Mouse (Mus musculus): Measurements from ENCODE around the gene Nhlrc3. TPM values are rescaled to one million over a fixed set of nuclear protein-coding genes. Genes with fewer than 3 reads are reported as not detected.

Gene Nhlrc3
- 19.3 and 23.0 TPM in 2 replicates for polyA plus RNA-seq (2015; fragmentation: Nextera tagmentation; extraction: Ambion mirVana)

DNA sequence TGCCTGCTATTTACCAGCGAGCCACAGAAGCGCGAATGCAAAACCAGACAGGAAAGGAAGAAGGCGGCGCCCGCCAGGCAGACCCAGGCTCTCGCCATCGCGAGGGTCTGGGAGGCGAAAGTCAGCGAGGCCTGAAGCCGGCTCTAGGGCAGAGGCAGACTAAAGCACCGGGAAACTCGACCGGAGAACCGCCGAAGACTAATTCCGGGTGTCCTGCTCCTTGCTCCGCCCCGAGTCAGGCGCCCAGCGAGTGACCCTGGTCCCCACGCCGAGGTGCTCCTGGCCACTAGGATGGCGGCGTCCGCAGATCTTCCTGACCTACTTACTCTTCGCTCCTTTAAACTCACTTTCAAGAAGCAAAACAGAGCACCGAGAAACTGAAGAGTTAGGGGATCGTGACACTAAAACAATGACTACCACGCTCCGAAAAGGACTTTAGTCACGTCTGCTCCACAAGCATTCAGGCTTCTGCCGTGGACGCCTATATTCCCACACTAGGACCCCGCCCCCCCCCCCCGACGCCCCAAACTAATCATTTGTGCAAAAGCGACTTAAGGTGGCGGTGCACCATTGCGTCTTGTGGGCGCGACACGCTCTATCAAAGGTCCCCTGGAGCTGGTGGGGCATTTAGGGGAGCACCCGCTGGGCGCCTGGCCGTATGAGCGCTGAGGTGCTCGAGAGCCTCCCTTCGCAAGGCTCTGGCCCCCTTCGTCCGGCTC is at the start of gene Nhlrc3, which contains the start of gene Proser1:
Gene Nhlrc3, minus strand, starts transcription at position 287 of the 719 bp plus-strand sequence.
Gene Proser1, plus strand, starts transcription at position 621 of the 719 bp plus-strand sequence.
- under 1% methylated on average over 52 of the region's 52 CpGs for WGBS
- Histone ChIP-seq H3K4me3 (ENCODE audit: low read length) (peak within 1 kb of the TSS; percentile 97), H3K27ac (ENCODE audit: low read length) (peak within 1 kb of the TSS; percentile 92), H3K4me2 (ENCODE audit: low read depth, low read length) (peak within 1 kb of the TSS; percentile 73), H3K4me1 (ENCODE audit: control insufficient read depth, insufficient read depth, low read length) (peaks cover 21% of the 10 kb centered on the region), H3K9me3 (ENCODE audit: control insufficient read depth, low read length) (no peaks in the 10 kb centered on the region), H3K9ac (ENCODE audit: low read depth, low read length) (peak within 1 kb of the TSS; percentile 94), H3K36me3 (ENCODE audit: control insufficient read depth, insufficient read depth, low read length) (no peaks in the 10 kb centered on the region), H3K27me3 (replicated peaks; ENCODE audit: control insufficient read depth, insufficient read depth, low read length) (no peaks in the 10 kb centered on the region)
- ATAC-seq, result peak; percentile 98

DNA sequence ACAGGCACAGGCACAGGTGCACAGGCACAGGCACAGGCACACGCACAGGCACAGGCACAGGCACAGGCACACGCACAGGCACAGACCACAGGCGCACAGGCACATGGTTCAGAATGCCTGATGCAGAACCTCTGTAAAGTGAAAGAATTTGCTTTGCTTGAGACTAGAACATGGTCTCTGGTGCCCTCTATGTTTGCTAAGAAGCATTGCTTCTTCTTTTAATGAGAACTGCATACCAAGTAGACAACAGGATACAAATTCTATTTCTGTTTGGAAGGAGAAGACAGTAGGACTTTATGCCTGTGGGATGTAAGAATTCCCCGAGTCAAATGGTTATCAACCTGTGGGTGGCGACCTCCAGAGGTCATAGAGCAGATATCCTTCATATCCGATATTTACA is 39.3 kb upstream of the Nhlrc3 start:
- no peaks in the 10 kb centered on the region for H3K36me3 ChIP-seq (ENCODE audit: control insufficient read depth, insufficient read depth, low read length)
- no peak overlapping the region for H3K4me3 ChIP-seq (ENCODE audit: low read length)
- H3K9ac ChIP-seq (ENCODE audit: low read depth, low read length), result no peak overlapping the region
- no peak overlapping the region for H3K4me2 ChIP-seq (ENCODE audit: low read depth, low read length)
- H3K27me3 ChIP-seq (replicated peaks; ENCODE audit: control insufficient read depth, insufficient read depth, low read length), result no peaks in the 10 kb centered on the region
- 54% methylated on average over 6 of the region's 6 CpGs for WGBS
- H3K9me3 ChIP-seq (ENCODE audit: control insufficient read depth, low read length), result no peaks in the 10 kb centered on the region
- no peaks in the 10 kb centered on the region for H3K4me1 ChIP-seq (ENCODE audit: control insufficient read depth, insufficient read depth, low read length)
- no peak for ATAC-seq
- no peak overlapping the region for H3K27ac ChIP-seq (ENCODE audit: low read length)

DNA sequence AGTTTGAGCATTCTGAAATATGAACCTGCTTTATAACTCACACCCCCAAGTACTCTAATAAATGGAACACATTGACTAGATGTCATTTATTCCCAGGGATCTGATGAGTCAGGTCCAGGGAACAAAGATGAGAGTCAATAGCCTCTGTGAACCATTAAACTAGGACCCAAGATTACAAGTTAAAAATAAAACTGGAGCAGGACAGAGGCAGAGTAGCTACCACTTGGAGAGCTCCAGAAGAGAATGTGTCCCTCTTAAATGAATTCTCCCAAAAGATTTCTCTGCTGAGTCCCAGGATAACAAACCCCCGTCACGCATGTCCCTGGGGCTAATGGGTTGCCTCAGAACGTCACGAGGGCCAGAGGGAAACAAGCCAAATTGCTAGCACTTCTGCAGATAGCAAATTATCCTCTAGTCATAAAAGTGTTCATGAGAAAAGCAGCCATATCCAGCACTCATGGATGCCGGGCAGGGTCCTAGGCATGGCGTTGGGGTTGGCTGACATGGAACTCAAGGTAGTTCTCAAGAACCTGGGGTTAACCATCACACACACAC is 35.3 kb upstream of the Nhlrc3 start:
- Histone ChIP-seq H3K4me3 (ENCODE audit: low read length) (no peak overlapping the region), H3K36me3 (ENCODE audit: control insufficient read depth, insufficient read depth, low read length) (no peaks in the 10 kb centered on the region), H3K27ac (ENCODE audit: low read length) (no peak overlapping the region), H3K4me1 (ENCODE audit: control insufficient read depth, insufficient read depth, low read length) (no peaks in the 10 kb centered on the region), H3K9me3 (ENCODE audit: control insufficient read depth, low read length) (no peaks in the 10 kb centered on the region), H3K9ac (ENCODE audit: low read depth, low read length) (no peak overlapping the region), H3K27me3 (replicated peaks; ENCODE audit: control insufficient read depth, insufficient read depth, low read length) (no peaks in the 10 kb centered on the region), H3K4me2 (ENCODE audit: low read depth, low read length) (no peak overlapping the region)
- 64% methylated on average over 6 of the region's 6 CpGs for WGBS
- peak; percentile 42; the same call in 1 of the 2 replicates for ATAC-seq

DNA sequence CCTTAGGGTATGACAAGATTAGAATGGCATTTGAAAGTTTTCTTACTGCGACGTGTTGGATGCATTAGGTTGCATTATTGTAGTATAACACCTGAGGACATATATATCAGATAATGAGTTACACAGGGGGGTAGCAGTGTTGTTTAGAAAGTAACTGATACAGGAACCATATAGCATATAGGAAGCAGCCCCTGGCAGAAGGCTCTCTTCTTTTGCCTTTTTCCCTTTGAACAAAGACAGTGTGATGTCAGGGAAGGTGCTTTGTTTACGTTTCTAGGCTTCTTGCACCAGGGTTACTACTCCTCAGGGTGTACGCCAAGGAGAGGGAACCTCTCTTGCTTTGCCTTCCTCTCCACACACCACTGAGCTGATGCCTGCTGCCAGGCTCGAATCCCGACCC is 25.2 kb upstream of the Nhlrc3 start, which contains the start of gene Stoml3:
Gene Stoml3, plus strand, starts transcription at position 301 of the 400 bp plus-strand sequence.
- no peak within 1 kb of the TSS for H3K4me2 ChIP-seq (ENCODE audit: low read depth, low read length)
- no peak within 1 kb of the TSS for H3K4me3 ChIP-seq (ENCODE audit: low read length)
- H3K9me3 ChIP-seq (ENCODE audit: control insufficient read depth, low read length), result no peaks in the 10 kb centered on the region
- no peak within 1 kb of the TSS for H3K27ac ChIP-seq (ENCODE audit: low read length)
- no peaks in the 10 kb centered on the region for H3K4me1 ChIP-seq (ENCODE audit: control insufficient read depth, insufficient read depth, low read length)
- 0 out of 2 replicates have a peak within 1 kb of the TSS, but pooled peaks have one; percentile 6 for H3K9ac ChIP-seq (ENCODE audit: low read depth, low read length)
- 72% methylated on average over 6 of the region's 6 CpGs for WGBS
- ATAC-seq, result no peak
- H3K27me3 ChIP-seq (replicated peaks; ENCODE audit: control insufficient read depth, insufficient read depth, low read length), result no peaks in the 10 kb centered on the region
- no peaks in the 10 kb centered on the region for H3K36me3 ChIP-seq (ENCODE audit: control insufficient read depth, insufficient read depth, low read length)

DNA sequence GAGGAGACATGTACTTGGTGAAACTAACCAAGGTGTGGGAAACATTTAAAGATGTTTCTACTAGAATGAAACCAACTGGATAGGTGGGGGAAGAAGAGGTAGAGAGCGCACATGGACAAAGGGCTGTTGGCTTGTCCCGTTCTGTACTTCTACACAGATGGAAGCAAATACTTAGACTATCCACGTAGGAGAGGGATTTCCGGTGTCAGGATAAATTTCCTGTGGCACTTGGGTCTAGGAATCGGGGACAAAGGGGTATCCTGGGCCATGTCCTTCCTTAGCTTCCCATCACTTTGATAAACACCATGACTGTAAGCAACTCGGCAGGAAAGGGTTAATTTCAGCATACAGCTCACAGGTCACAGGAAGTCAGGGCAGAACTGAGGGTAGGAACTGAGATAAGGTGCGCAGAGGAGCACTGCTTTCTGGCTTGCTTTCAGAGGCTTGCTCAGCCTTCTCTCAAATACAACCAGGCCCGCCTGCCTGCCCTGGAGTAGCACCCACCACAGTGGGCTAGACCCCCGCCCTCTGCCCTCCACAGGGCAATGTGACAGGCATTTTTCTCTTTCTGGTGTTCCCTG is 24.0 kb upstream of the Nhlrc3 start:
- no peak overlapping the region for H3K4me2 ChIP-seq (ENCODE audit: low read depth, low read length)
- 0 out of 2 replicates have a peak, but pooled peaks cover 1% of the 10 kb centered on the region for H3K36me3 ChIP-seq (ENCODE audit: control insufficient read depth, insufficient read depth, low read length)
- no peaks in the 10 kb centered on the region for H3K4me1 ChIP-seq (ENCODE audit: control insufficient read depth, insufficient read depth, low read length)
- H3K27ac ChIP-seq (ENCODE audit: low read length), result no peak overlapping the region
- 59% methylated on average over 9 of the region's 9 CpGs for WGBS
- H3K4me3 ChIP-seq (ENCODE audit: low read length), result no peak overlapping the region
- 0 out of 2 replicates have a peak overlapping the region, but pooled peaks have one; percentile 6 for H3K9ac ChIP-seq (ENCODE audit: low read depth, low read length)
- H3K9me3 ChIP-seq (ENCODE audit: control insufficient read depth, low read length), result no peaks in the 10 kb centered on the region
- no peak for ATAC-seq
- no peaks in the 10 kb centered on the region for H3K27me3 ChIP-seq (replicated peaks; ENCODE audit: control insufficient read depth, insufficient read depth, low read length)

DNA sequence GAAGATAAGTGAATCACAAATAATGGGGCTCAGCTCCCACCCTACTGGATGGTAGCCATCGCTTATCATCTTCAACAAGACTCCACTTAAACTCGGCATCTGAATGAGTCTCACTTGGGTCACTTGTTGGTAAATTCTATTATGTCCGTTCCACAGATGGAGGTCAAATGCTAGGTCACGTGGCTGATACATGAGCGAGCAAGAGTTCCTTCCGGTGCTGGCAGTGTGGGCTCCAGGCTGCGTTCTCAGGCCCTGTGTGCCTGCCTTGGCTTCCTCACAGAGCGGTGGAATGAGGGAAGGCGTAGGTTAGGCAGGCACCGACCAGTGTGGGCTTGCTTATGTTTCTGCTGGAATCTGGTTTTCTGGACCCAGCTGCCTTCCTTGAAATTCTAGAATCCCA is 23.4 kb upstream of the Nhlrc3 start:
- no peak overlapping the region for H3K4me2 ChIP-seq (ENCODE audit: low read depth, low read length)
- no peak for ATAC-seq
- H3K9me3 ChIP-seq (ENCODE audit: control insufficient read depth, low read length), result no peaks in the 10 kb centered on the region
- no peak overlapping the region for H3K27ac ChIP-seq (ENCODE audit: low read length)
- peaks cover 6% of the 10 kb centered on the region; the same call in 1 of the 2 replicates for H3K36me3 ChIP-seq (ENCODE audit: control insufficient read depth, insufficient read depth, low read length)
- H3K27me3 ChIP-seq (replicated peaks; ENCODE audit: control insufficient read depth, insufficient read depth, low read length), result no peaks in the 10 kb centered on the region
- H3K4me3 ChIP-seq (ENCODE audit: low read length), result no peak overlapping the region
- no peaks in the 10 kb centered on the region for H3K4me1 ChIP-seq (ENCODE audit: control insufficient read depth, insufficient read depth, low read length)
- H3K9ac ChIP-seq (ENCODE audit: low read depth, low read length), result no peak overlapping the region
- WGBS, result 81% methylated on average over 10 of the region's 10 CpGs

DNA sequence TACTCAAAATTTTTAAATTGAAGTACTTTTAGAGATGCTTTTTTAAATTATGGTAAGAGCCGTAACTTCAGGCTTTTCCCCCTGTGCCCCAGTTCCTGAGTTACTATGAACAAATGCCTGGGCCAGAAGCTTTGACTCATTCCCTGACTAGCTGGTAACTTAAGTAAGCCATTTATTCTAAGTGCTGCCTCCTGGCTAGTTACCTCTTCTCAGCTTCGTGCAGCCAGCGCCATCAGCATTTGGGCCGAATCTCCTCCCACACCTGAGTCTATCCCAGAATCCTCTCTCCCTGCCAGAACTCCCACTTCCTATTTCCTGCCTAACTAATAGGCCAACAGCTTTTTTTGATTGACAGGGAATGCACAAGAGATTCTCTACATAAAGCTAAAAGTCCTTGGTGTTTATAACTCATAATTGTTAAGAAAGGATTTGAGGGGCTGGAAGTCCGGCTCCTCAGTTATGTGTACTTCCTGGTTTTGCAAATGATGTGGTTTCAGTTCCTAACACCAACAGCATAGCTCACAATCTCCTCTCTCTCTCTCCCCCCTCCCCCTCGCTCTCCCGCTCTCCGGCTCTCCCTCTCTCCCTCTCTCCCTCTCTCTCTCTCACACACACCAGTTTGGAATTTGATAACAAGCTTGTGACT is 20.4 kb upstream of the Nhlrc3 start:
- WGBS, result 87% methylated on average over 8 of the region's 8 CpGs
- Histone ChIP-seq H3K4me3 (ENCODE audit: low read length) (no peak overlapping the region), H3K27ac (ENCODE audit: low read length) (no peak overlapping the region), H3K9me3 (ENCODE audit: control insufficient read depth, low read length) (no peaks in the 10 kb centered on the region), H3K4me2 (ENCODE audit: low read depth, low read length) (no peak overlapping the region), H3K4me1 (ENCODE audit: control insufficient read depth, insufficient read depth, low read length) (no peaks in the 10 kb centered on the region), H3K36me3 (ENCODE audit: control insufficient read depth, insufficient read depth, low read length) (peaks cover 19% of the 10 kb centered on the region), H3K27me3 (replicated peaks; ENCODE audit: control insufficient read depth, insufficient read depth, low read length) (no peaks in the 10 kb centered on the region), H3K9ac (ENCODE audit: low read depth, low read length) (no peak overlapping the region)
- ATAC-seq, result no peak

DNA sequence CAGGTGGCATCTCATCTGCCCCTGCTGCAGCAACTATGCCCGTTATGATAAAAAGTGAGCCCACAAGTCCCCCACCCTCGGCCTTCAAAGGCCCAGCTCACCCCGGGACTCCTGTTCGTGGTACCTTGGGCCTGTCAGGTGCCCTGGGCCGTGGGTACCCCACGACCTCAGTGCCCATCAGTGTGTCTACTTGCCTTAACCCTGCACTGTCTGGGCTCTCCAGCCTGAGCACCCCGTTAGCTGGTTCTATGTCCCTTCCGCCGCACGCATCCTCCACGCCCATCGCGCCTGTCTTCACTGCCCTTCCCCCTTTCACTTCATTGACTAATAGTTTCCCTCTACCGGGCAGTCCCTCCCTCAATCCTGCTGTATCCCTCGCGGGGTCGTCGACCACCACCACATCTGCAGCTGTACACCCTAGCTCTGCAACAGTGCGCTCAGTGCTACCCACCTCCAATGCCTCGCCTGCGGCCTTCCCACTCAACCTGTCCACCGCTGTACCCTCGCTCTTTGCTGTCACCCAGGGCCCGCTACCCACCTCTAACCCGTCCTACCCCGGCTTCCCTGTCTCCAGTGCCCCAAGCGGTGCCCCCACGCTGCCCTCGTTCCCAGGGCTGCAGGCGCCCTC is 15.4 kb upstream of the Nhlrc3 start:
- Histone ChIP-seq H3K4me1 (ENCODE audit: control insufficient read depth, insufficient read depth, low read length) (no peaks in the 10 kb centered on the region), H3K27ac (ENCODE audit: low read length) (no peak overlapping the region), H3K4me2 (ENCODE audit: low read depth, low read length) (no peak overlapping the region), H3K4me3 (ENCODE audit: low read length) (no peak overlapping the region), H3K36me3 (ENCODE audit: control insufficient read depth, insufficient read depth, low read length) (peaks cover 34% of the 10 kb centered on the region), H3K27me3 (replicated peaks; ENCODE audit: control insufficient read depth, insufficient read depth, low read length) (no peaks in the 10 kb centered on the region), H3K9ac (ENCODE audit: low read depth, low read length) (no peak overlapping the region), H3K9me3 (ENCODE audit: control insufficient read depth, low read length) (no peaks in the 10 kb centered on the region)
- ATAC-seq, result no peak
- WGBS, result 95% methylated on average over 30 of the region's 30 CpGs

DNA sequence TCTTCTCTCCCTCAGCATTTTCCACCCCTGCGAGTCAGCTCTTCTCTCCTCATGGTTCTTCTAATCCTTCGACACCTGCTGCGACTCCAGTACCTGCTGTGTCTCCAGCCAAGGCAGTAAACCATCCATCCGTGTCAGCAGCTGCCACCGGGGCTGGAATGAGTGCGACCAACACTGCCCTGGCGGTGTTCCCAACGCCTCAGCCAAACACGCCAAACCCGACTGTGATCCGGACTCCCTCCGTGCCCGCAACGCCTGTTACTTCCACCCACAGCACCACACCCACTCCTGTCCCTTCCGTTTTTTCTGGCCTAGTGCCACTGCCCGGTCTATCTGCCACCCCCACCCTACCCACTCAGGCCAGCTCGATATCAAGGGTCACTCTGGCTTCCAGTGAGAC is 14.3 kb upstream of the Nhlrc3 start:
- no peak for ATAC-seq
- H3K27me3 ChIP-seq (replicated peaks; ENCODE audit: control insufficient read depth, insufficient read depth, low read length), result no peaks in the 10 kb centered on the region
- no peaks in the 10 kb centered on the region for H3K9me3 ChIP-seq (ENCODE audit: control insufficient read depth, low read length)
- no peak overlapping the region for H3K4me3 ChIP-seq (ENCODE audit: low read length)
- 91% methylated on average over 17 of the region's 17 CpGs for WGBS
- no peaks in the 10 kb centered on the region for H3K4me1 ChIP-seq (ENCODE audit: control insufficient read depth, insufficient read depth, low read length)
- H3K9ac ChIP-seq (ENCODE audit: low read depth, low read length), result no peak overlapping the region
- no peak overlapping the region for H3K27ac ChIP-seq (ENCODE audit: low read length)
- H3K4me2 ChIP-seq (ENCODE audit: low read depth, low read length), result no peak overlapping the region
- H3K36me3 ChIP-seq (ENCODE audit: control insufficient read depth, insufficient read depth, low read length), result peaks cover 38% of the 10 kb centered on the region

Measured in intestine, embryonic 16.5 days (tissue).